Mouse (Mus musculus) C2C12 (cell line): Measurements from ENCODE around the gene Myt1.
A peak's percentile ranks its signal among the peaks of the same experiment; 100 is the strongest.

Experiments
- CTCF ChIP-seq: IDR thresholded peaks from one replicate; pipeline ENCODE4 v1.5.1; 2011; ENCODE audit not compliant: control insufficient read depth, insufficient read depth, insufficient read length
- MAX ChIP-seq: IDR thresholded peaks from one replicate; pipeline ENCODE4 v1.6.1; 2011; ENCODE audit warnings: mild to moderate bottlenecking, control low read depth
- MYOD1 ChIP-seq: IDR thresholded peaks from one replicate; pipeline ENCODE4 v1.6.1; 2011; ENCODE audit warnings: low read depth; ENCODE audit not compliant: control insufficient read depth, insufficient read length
- USF1 ChIP-seq: IDR thresholded peaks from one replicate; pipeline ENCODE4 v1.6.1; 2011; ENCODE audit warnings: low read depth, mild to moderate bottlenecking, control low read depth, moderate library complexity

- TF ChIP-seq CTCF, result no peak
- TF ChIP-seq MYOD1, result no peak
- TF ChIP-seq USF1, result no peak
- peak; percentile 71 for TF ChIP-seq MAX
Observed at GRCm38 (mm10) chr2:181837372-181838292, 74.5 kb downstream of the Myt1 start, which contains the start of gene Pcmtd2.
